ENCODE assay signal across 9 mouse cellular contexts in the genomic region with DNA sequence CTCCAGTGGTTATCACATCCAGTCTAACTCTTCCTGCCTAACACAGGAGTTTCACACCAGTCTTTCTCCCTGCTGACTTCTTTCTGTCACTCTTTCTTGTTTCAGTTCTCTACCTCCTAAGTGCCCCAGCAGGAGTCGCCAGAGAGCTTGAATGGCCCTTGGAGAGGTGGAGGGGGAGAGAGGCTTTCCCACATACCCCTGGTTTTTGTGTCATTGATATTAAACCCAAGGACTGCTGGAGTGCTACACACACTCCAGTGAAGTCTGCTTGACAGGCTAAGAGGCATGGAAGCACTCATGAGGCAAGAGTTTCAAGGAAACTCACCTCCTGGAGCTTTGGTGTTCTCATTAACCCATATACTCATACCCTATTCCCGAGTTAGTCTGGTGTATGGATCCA. TPM values are rescaled to one million over a fixed set of nuclear protein-coding genes. Genes with fewer than 3 reads are reported as not detected.
DNase-seq lines count a peak whose midpoint lies in the region; ATAC-seq and TF ChIP-seq lines count a peak whose summit lies in the region.
"Had no signal": no experiment of that assay in that cellular context is flagged by ENCODE, and none has a peak within 500 bp of the region (broad histone marks: within the 10 kb centered on the region; RNA-seq: fewer than 3 reads in every experiment).

No protein-coding gene starts in this region.

- H3K9me3 ChIP-seq in forebrain, embryonic 12.5 days, result no peaks in the 10 kb centered on the region
- no peaks in the 10 kb centered on the region for H3K9me3 ChIP-seq in neural tube, embryonic 15.5 days (replicated peaks)

- 73% methylated on average over 2 of the region's 2 CpGs for WGBS in bone marrow, adult 2 months
- 77% methylated on average over 2 of the region's 2 CpGs for WGBS in forebrain, embryonic 12.5 days
- 73% methylated on average over 2 of the region's 2 CpGs for WGBS in neural tube, embryonic 15.5 days

- no peaks in the 10 kb centered on the region for H3K27me3 ChIP-seq in forebrain, embryonic 12.5 days
- no peaks in the 10 kb centered on the region for H3K27me3 ChIP-seq in neural tube, embryonic 15.5 days (replicated peaks)

- DNase-seq in adrenal gland, postnatal 14 days, result peak; percentile 13
- no peak for DNase-seq in adrenal gland, postnatal 25 days
- DNase-seq in 3T3-L1 (ENCODE audit: low read depth, low spot score), result peak; percentile 40
- peak; percentile 65 for DNase-seq in lung, postnatal 25 days (ENCODE audit: low spot score)
- DNase-seq in layer of hippocampus, adult 9-11 months, result no peak
- DNase-seq: right cerebral cortex, postnatal 25 days had no signal

- no peak overlapping the region for H3K27ac ChIP-seq in bone marrow, adult 2 months (ENCODE audit: control insufficient read depth, insufficient read depth, low read depth, low read length, poor library complexity)
- no peak overlapping the region for H3K27ac ChIP-seq in forebrain, embryonic 12.5 days
- H3K27ac ChIP-seq in neural tube, embryonic 15.5 days (replicated peaks), result no peak overlapping the region

- H3K4me2 ChIP-seq in forebrain, embryonic 12.5 days, result no peak overlapping the region
- no peak overlapping the region for H3K4me2 ChIP-seq in neural tube, embryonic 15.5 days

- no peak for TF ChIP-seq POLR2A in bone marrow, adult 2 months (IDR thresholded peaks at IDR 0.05; ENCODE audit: borderline replicate concordance, control insufficient read depth, low read depth, low read length)

- H3K4me1 ChIP-seq in bone marrow, adult 2 months (ENCODE audit: control insufficient read depth, insufficient read depth, low read length), result no peaks in the 10 kb centered on the region
- H3K4me1 ChIP-seq in forebrain, embryonic 12.5 days, result no peaks in the 10 kb centered on the region
- H3K4me1 ChIP-seq in neural tube, embryonic 15.5 days, result no peaks in the 10 kb centered on the region

- no peak overlapping the region for H3K9ac ChIP-seq in forebrain, embryonic 12.5 days
- H3K9ac ChIP-seq in neural tube, embryonic 15.5 days (replicated peaks), result no peak overlapping the region

- TF ChIP-seq CTCF in bone marrow, adult 2 months (IDR thresholded peaks at IDR 0.05; ENCODE audit: control insufficient read depth, insufficient read depth, low read length), result peak; percentile 62

- peaks cover 6% of the 10 kb centered on the region; the same call in 1 of the 2 replicates for H3K36me3 ChIP-seq in forebrain, embryonic 12.5 days (replicated peaks)
- H3K36me3 ChIP-seq in neural tube, embryonic 15.5 days, result peaks cover 25% of the 10 kb centered on the region

- ATAC-seq in forebrain, embryonic 12.5 days (ENCODE audit: low FRiP score), result no peak
- ATAC-seq in neural tube, embryonic 15.5 days (ENCODE audit: low FRiP score), result no peak

- H3K4me3 ChIP-seq in bone marrow, adult 2 months (replicated peaks; ENCODE audit: control insufficient read depth, low read depth, low read length), result no peak overlapping the region
- no peak overlapping the region for H3K4me3 ChIP-seq in forebrain, embryonic 12.5 days (replicated peaks)
- H3K4me3 ChIP-seq in neural tube, embryonic 15.5 days (replicated peaks), result no peak overlapping the region

RNA-seq across cellular contexts. Expression of a gene that starts 16.0 kb away (rescaled TPM):
- 4.7 and 10.3 TPM in 2 replicates for total RNA-seq in adrenal gland, postnatal 14 days (2021)
- 3.3 and 6.5 TPM in 2 replicates for total RNA-seq in adrenal gland, postnatal 25 days (2021)
- polyA plus RNA-seq in bone marrow, adult 2 months (2011; ENCODE audit: insufficient read depth, insufficient read length, low replicate concordance, missing spikeins), result 2.0 and 3.9 TPM in 2 replicates
- 0.92 and 1.5 TPM in 2 replicates for polyA plus RNA-seq in forebrain, embryonic 12.5 days (2016; fragmentation: Nextera tagmentation; extraction: Ambion mirVana)
- polyA plus RNA-seq in neural tube, embryonic 15.5 days (2015; fragmentation: Nextera tagmentation; extraction: Ambion mirVana), result 2.4 and 3.5 TPM in 2 replicates

Comparison
In these comparisons a context has a peak if more than half of its experiments do, and no peak if none do; other contexts are left out.
1. DNase-seq: peak in adrenal gland, postnatal 14 days (single experiment), 3T3-L1 (single experiment) and lung, postnatal 25 days (single experiment); none in adrenal gland, postnatal 25 days (single experiment) and layer of hippocampus, adult 9-11 months (single experiment).